Mouse (Mus musculus) neural tube, embryonic 15.5 days (tissue): Measurements from ENCODE around the gene Tnfsf12. TPM values are rescaled to one million over a fixed set of nuclear protein-coding genes. Genes with fewer than 3 reads are reported as not detected.

Source experiments
- ATAC-seq: fragments of 200-750 bp; cut with Nextera tagmentation; 2 replicates; pipeline ENCODE4 v1.8.0; 2017; ENCODE audit warnings: mild to moderate bottlenecking, moderate TSS enrichment, moderate library complexity; ENCODE audit not compliant: low FRiP score
- H3K27ac ChIP-seq: fragments of 300-500 bp; sonication (generic); replicated peaks from 2 replicates; pipeline ENCODE4 v1.5.1; 2015; ENCODE audit warnings: mild to moderate bottlenecking, inconsistent platforms
- H3K27me3 ChIP-seq: fragments of 300-500 bp; sonication (generic); replicated peaks from 2 replicates; pipeline ENCODE4 v1.6.1; 2015; ENCODE audit warnings: inconsistent platforms
- H3K36me3 ChIP-seq: fragments of 300-500 bp; sonication (generic); 2 replicates; pipeline ENCODE4 v1.6.1; 2015; ENCODE audit warnings: inconsistent platforms
- H3K4me1 ChIP-seq: fragments of 300-500 bp; sonication (generic); 2 replicates; pipeline ENCODE4 v1.6.1; 2015; ENCODE audit warnings: inconsistent platforms
- H3K4me2 ChIP-seq: fragments of 300-500 bp; sonication (generic); 2 replicates; pipeline ENCODE4 v1.6.1; 2015; ENCODE audit warnings: inconsistent platforms, mild to moderate bottlenecking, moderate library complexity
- H3K4me3 ChIP-seq: fragments of 300-500 bp; sonication (generic); replicated peaks from 2 replicates; pipeline ENCODE4 v1.5.1; 2015; ENCODE audit warnings: mild to moderate bottlenecking, inconsistent platforms
- H3K9ac ChIP-seq: fragments of 300-500 bp; sonication (generic); replicated peaks from 2 replicates; pipeline ENCODE4 v1.6.1; 2015; ENCODE audit warnings: mild to moderate bottlenecking, inconsistent platforms
- H3K9me3 ChIP-seq: fragments of 300-500 bp; sonication (generic); replicated peaks from 2 replicates; pipeline ENCODE4 v1.6.1; 2016; ENCODE audit warnings: inconsistent platforms
- WGBS: fragments of 180-500 bp; shearing (Covaris S2); methylation state at CpG from one replicate; pipeline ENCODE4 v1.1.7; 2015; ENCODE audit warnings: mixed read lengths; 5-methylcytosine and 5-hydroxymethylcytosine counted together
- polyA plus RNA-seq: library from polyadenylated mRNA; unstranded; fragments of >200 nt; fragmentation: Nextera tagmentation; extraction: Ambion mirVana; gene quantifications from 2 replicates; pipeline ENCODE4 v1.2.1, GENCODE M21; 2015

Tnfsf12 gene
- polyA plus RNA-seq, 1 experiment from 2014 or later = 4.1 TPM

DNA sequence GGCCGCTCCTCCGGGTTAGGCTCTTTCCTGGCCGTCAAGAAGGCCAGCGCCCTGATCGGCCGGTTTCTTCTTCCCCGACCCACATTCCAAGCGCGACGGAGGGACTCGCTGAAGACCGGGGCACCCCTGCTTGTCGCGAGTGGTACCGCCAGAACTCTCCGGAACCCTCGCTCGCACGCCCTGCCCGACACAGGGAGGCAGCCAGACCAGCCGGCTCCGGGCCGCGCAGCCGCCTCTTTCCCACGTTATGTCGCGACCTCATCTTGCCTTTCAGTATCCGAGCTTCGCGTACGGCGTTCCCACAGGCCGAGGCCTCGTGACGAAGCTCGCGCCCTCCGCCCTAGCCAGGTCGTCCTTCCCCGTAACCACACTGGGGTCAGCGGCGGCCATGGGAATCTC is 23.9 kb downstream of the Tnfsf12 start:
- Histone ChIP-seq H3K27me3 (no peaks in the 10 kb centered on the region), H3K4me3 (peak overlapping the region; percentile 99), H3K36me3 (peaks cover 62% of the 10 kb centered on the region), H3K27ac (peak overlapping the region; percentile 97), H3K9me3 (no peaks in the 10 kb centered on the region), H3K4me1 (peaks cover 34% of the 10 kb centered on the region), H3K4me2 (peak overlapping the region; percentile 95), H3K9ac (peak overlapping the region; percentile 100)
- ATAC-seq = peak; percentile 26; the same call in 1 of the 2 replicates
- WGBS = 0% methylated on average over 42 of the region's 43 CpGs

DNA sequence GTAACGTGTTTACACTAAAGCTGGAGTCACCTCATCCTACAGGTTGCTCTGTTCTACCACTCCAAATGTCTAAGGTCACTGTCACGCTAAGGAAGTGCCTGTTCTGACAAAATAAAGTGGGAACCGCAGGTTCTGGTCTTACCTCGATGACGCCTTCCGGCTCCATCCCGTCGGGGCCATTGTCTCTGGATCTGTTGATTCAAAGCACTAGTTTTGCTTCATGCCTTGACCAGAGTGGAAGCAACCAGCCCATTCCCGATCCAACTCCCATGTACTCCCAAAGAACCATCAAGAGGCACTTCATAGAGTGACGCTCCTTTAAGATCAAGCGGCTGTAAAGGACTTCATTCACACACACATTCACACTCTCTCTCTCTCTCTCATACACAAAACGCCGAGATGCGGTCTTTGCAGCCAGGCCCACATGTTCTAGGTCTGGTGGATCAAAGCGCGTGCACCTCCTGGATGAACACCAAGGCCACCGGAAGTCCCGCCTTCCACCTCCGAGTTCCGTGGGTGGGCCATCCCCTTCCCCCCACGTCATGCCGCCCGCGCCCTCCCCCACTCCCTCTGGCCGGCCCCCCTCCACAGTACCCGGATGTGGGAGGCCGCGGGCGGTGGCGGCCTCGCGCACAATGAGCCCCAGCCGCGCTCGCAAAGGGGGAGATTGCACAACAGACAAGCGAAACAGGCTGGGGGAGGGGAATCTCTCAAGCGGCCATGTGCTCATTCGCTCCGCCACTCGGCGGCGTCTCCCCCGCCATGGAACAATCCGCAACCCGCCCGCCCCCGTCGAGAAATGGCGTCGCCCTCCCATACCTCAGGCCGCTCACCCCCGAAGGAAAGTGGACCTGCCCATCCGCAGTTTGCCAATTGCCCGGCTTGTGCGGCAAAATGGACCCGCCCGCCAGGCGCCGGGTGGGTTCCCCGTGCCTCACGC is 24.6 kb downstream of the Tnfsf12 start:
- Histone ChIP-seq H3K4me1 (peaks cover 34% of the 10 kb centered on the region), H3K36me3 (peaks cover 62% of the 10 kb centered on the region), H3K4me3 (peak overlapping the region; percentile 99), H3K9me3 (no peaks in the 10 kb centered on the region), H3K27me3 (no peaks in the 10 kb centered on the region), H3K4me2 (peak overlapping the region; percentile 95), H3K9ac (peak overlapping the region; percentile 100), H3K27ac (peak overlapping the region; percentile 97)
- 1% methylated on average over 51 of the region's 61 CpGs for WGBS
- peak; percentile 78 for ATAC-seq

DNA sequence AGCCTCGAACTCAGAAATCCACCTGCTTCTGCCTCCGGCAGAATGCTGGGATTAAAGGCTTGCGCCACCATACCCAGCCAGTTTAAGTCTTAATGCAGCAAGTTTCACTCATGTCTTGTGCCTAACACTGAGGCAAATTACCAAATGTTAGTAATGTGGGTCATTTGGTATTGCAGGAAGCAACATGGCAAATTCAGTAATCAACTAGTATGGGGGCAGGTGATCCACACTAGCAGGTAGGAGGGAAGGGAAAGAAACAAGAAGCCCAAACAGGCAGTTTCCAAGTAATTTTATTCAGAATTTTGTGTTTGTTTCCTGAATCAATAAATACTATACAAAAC is 29.0 kb downstream of the Tnfsf12 start:
- ATAC-seq = no peak
- WGBS = 91% methylated on average over 3 of the region's 3 CpGs
- H3K36me3 ChIP-seq = peaks cover 62% of the 10 kb centered on the region

DNA sequence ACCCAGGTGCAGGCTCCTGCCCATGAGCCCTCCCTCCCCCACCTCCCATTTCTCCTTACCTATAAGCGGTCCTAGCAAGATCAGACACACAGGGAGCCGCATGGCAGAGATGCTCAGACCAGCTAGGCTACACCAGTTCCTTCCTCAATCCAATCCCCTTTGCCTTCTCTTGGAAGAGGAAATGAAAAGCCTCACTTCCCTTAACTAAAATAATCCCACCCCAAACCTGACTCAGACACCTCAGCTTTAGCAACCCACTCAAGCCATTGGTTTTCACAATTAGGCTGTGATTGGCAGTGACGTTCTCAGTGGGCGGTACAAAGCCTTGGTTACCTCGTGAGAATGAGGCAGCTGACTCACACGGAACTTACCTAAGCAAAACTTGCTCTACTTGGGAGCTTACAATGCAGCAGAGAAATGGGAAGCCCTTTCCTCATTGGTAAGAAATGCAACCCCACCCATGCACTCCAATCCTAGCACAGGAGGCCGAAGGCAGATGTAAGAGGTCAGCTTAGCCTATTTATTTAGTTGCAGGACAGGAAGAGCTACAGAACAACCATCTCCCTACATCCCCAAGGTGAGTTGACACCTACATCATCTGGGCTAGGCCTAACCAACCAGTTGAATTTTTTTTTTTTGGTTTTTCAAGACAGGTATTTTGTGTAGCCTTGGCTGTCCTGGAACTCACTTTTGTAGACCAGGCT is 29.5 kb downstream of the Tnfsf12 start, which contains the start of gene Cd68:
Gene Cd68 (minus strand): TSS at position 193 of the 704 bp plus-strand sequence.
- Histone ChIP-seq H3K9ac (no peak within 1 kb of the TSS), H3K27me3 (no peaks in the 10 kb centered on the region), H3K4me1 (peaks cover 43% of the 10 kb centered on the region), H3K9me3 (no peaks in the 10 kb centered on the region), H3K36me3 (peaks cover 62% of the 10 kb centered on the region), H3K4me2 (no peak within 1 kb of the TSS), H3K27ac (no peak within 1 kb of the TSS), H3K4me3 (no peak within 1 kb of the TSS)
- WGBS = 39% methylated on average over 7 of the region's 7 CpGs
- ATAC-seq = no peak

More for the DNA sequence above, 29.0 kb downstream of the Tnfsf12 start:
- Histone ChIP-seq H3K9ac (no peak overlapping the region), H3K9me3 (no peaks in the 10 kb centered on the region), H3K4me2 (no peak overlapping the region), H3K4me1 (peaks cover 38% of the 10 kb centered on the region), H3K4me3 (no peak overlapping the region), H3K27me3 (no peaks in the 10 kb centered on the region), H3K27ac (no peak overlapping the region)

DNA sequence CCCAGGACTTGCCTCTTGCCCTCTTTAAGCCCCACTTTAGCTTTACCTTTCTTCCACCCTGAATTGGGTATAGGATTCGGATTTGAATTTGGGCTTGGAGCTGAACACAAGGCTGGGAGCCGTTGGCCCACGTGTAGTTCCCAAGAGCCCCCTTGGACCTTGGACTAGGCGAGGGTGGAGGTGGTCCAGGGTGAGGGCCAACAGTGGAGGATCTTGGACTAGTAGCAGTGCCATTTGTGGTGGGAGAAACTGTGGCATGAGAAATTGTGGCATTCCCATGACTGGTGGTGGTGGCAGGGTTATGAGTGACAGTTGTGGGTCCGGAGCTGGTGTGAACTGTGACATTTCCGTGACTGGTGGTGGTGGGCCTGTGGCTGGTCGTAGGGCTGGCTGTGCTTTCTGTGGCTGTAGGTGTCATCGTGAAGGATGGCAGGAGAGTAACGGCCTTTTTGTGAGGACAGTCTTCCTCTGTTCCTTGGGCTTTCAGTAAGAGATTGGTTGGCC is 30.1 kb downstream of the Tnfsf12 start:
- peaks cover 44% of the 10 kb centered on the region for H3K4me1 ChIP-seq
- no peaks in the 10 kb centered on the region for H3K9me3 ChIP-seq
- H3K27me3 ChIP-seq = no peaks in the 10 kb centered on the region
- H3K9ac ChIP-seq = no peak overlapping the region
- WGBS = 78% methylated on average over 9 of the region's 9 CpGs
- H3K4me3 ChIP-seq = no peak overlapping the region
- H3K36me3 ChIP-seq = peaks cover 62% of the 10 kb centered on the region
- H3K27ac ChIP-seq = no peak overlapping the region
- no peak for ATAC-seq
- no peak overlapping the region for H3K4me2 ChIP-seq

DNA sequence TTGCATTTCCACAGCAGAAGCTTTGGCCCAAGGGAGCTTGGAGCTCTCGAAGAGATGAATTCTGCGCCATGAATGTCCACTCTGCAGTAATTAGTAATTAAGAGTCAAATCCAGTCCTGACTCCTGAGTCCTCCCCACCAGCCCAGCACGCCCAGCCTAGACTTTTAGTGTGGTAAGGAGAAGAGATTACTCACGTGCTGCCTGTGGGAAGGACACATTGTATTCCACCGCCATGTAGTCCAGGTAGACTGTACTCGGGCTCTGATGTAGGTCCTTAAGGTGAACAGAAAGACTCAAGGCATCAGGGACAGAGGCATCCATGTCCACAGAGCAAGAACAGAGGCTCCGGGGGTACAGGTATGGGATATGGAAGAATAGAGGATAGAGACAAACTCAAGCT is 30.8 kb downstream of the Tnfsf12 start:
- Histone ChIP-seq H3K4me3 (no peak overlapping the region), H3K4me1 (peaks cover 41% of the 10 kb centered on the region), H3K4me2 (no peak overlapping the region), H3K9ac (no peak overlapping the region), H3K27me3 (no peaks in the 10 kb centered on the region), H3K9me3 (no peaks in the 10 kb centered on the region), H3K36me3 (peaks cover 61% of the 10 kb centered on the region), H3K27ac (no peak overlapping the region)
- 94% methylated on average over 7 of the region's 7 CpGs for WGBS
- ATAC-seq = no peak

DNA sequence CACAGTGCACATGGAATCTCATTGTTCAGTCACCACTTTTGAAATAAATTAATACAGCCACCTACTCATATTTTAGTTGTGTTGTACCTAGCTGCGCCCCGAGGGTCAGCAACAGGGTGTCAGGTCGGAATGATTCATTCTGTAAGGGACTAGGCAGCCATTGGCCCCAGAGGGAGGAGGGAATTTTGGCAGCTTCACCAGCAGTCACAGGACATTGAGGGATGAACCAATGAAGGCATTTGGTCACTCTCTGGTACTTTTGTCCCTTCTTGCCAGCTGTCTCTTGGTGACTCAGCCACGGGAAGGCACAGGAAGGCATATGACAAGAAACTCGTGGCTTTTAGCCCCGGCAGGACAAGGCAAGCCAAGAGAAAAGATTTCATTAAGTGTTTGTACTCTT is 31.9 kb downstream of the Tnfsf12 start:
- no peak overlapping the region for H3K4me2 ChIP-seq
- WGBS = 83% methylated on average over 6 of the region's 6 CpGs
- H3K36me3 ChIP-seq = peaks cover 58% of the 10 kb centered on the region
- ATAC-seq = no peak
- no peaks in the 10 kb centered on the region for H3K9me3 ChIP-seq
- H3K27ac ChIP-seq = peak overlapping the region; percentile 97; the same call in 1 of the 2 replicates
- H3K27me3 ChIP-seq = no peaks in the 10 kb centered on the region
- peaks cover 31% of the 10 kb centered on the region for H3K4me1 ChIP-seq
- no peak overlapping the region for H3K9ac ChIP-seq
- H3K4me3 ChIP-seq = no peak overlapping the region

DNA sequence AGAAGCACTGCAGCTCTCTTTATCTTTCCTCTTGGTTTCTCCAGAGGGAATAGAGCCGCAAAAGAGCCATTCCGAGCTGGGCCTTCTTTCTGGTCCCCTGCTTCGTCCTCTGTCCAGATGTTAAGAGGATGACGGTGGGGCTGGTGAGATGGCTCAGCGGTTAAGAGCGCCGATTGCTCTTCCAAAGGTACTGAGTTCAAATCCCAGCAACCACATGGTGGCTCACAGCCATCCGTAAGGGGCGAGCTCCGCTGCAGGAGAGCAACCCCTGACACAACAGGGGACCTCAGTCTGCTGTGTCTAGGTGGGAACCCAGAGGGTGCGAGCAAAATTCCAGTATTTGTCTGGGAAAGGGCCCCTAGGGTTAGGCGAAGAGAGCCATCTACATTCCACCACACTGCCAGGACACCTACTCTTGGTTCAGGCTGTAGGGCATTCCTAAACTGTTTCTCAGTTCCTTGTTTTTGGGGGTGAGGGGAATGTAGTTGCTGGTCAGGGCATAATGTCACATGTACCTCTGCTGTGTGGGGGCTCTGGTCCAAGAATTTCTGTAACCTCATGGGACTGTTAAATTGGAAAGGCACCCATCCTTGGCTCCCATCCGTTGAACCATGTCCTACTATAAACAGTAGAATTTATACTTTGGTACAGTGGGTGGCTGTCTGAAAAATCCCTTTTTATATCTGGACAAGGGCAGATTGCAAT is 32.5 kb downstream of the Tnfsf12 start:
- 68% methylated on average over 13 of the region's 13 CpGs for WGBS
- Histone ChIP-seq H3K36me3 (peaks cover 58% of the 10 kb centered on the region), H3K27ac (peak overlapping the region; percentile 97), H3K4me3 (peak overlapping the region; percentile 66), H3K4me2 (peak overlapping the region; percentile 65), H3K27me3 (no peaks in the 10 kb centered on the region), H3K4me1 (peaks cover 28% of the 10 kb centered on the region), H3K9me3 (no peaks in the 10 kb centered on the region), H3K9ac (peak overlapping the region; percentile 61)
- ATAC-seq = peak; percentile 22

DNA sequence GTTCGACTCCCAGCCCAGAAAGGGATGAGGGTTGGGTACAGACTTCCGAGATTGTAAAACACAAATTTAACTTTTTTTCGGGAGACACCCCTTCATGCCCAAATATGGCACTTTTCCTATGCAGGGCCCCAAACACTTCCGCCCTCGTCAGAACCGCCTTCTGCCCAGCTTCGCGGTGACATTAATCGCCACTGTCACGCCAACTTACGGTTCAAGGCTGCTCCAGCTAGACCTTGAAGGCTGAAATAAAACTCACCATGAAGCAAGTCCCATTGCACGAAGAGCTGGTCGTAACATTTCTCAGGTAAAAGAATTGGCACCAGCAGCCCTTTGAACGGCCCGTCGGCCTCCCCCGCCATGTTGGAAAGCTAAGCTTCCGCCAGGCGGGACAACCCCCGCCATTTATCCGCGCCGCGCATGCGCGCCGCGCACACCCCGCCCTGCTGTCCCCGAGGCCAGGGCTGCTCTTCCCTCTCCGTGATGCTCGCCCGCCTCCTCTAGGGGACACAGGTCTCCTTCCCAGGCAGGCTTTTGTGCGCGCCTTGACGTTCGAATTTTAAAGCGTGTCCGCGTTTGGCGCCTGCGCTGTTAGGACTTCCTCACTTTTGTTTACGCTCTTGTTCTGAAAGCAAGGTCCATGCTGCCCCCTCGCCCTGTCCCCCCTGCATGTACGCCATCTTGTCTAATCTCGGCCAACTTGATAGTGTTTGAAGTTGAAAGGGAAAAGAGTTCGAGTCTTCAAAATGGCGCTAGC is 33.3 kb downstream of the Tnfsf12 start, which contains the start of gene Mpdu1:
Gene Mpdu1 (minus strand): TSS at position 430 of the 754 bp plus-strand sequence.
- Histone ChIP-seq H3K9ac (peak within 1 kb of the TSS; percentile 61), H3K9me3 (no peaks in the 10 kb centered on the region), H3K4me2 (peak within 1 kb of the TSS; percentile 65), H3K36me3 (peaks cover 58% of the 10 kb centered on the region), H3K27me3 (no peaks in the 10 kb centered on the region), H3K27ac (peak within 1 kb of the TSS; percentile 97), H3K4me1 (peaks cover 28% of the 10 kb centered on the region), H3K4me3 (peak within 1 kb of the TSS; percentile 66)
- WGBS = under 1% methylated on average over 48 of the region's 48 CpGs
- peak; percentile 95 for ATAC-seq

DNA sequence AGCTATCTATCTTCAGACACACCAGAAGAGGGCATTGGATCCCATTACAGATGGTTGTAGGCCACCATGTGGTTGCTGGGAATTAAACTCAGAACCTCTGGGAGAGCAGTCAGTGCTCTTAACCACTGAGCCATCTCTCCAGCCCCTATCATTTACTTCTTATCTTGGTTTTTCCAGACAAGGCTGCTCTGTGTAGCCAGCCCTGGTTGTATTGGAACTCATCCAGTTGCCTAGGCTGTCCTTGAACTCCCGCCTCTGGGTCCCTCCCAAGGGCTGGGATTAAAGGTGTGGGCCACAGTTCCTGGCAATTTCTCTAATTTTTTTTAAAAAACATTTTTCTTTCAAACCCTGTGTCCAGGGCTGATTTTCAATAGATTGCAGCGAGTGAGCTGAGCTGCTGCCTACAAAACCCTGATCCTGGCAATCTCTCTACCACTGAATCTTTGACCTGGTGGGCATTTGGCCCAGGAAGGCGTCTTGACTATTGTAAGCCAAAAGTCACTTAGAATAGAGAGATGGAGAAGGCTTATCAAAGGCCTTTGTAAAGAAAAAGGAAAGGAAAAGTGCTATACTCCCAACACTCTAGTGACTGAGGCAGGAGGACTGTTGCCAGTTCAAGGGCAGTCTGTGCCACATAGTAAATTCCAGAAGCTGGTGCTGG is 34.3 kb downstream of the Tnfsf12 start:
- H3K9me3 ChIP-seq = no peaks in the 10 kb centered on the region
- no peaks in the 10 kb centered on the region for H3K27me3 ChIP-seq
- peaks cover 59% of the 10 kb centered on the region for H3K36me3 ChIP-seq
- 76% methylated on average over 3 of the region's 3 CpGs for WGBS
- peak overlapping the region; percentile 66 for H3K4me3 ChIP-seq
- ATAC-seq = no peak
- peak overlapping the region; percentile 61 for H3K9ac ChIP-seq
- peak overlapping the region; percentile 65 for H3K4me2 ChIP-seq
- H3K4me1 ChIP-seq = peaks cover 35% of the 10 kb centered on the region
- peak overlapping the region; percentile 97; the same call in 1 of the 2 replicates for H3K27ac ChIP-seq
